Mouse (Mus musculus) liver, embryonic 14.5 days (tissue): ENCODE results near the gene Vars. TPM values are rescaled to one million over a fixed set of nuclear protein-coding genes. Genes with fewer than 3 reads are reported as not detected.

Experiments used
- ATAC-seq: fragments of 200-750 bp; cut with Nextera tagmentation; 2 replicates; pipeline ENCODE4 v1.8.0; 2017; ENCODE audit warnings: moderate number of reproducible peaks, mild to moderate bottlenecking, moderate library complexity; ENCODE audit not compliant: insufficient read depth
- DNase-seq, 3 experiments: peaks; one replicate each; pipeline ENCODE4 v3.0.0-alpha.2; 2012 to 2013; ENCODE audit warnings: low read depth in 3 of 3, low spot score in 3 of 3
- H3K27ac ChIP-seq: fragments of 300-500 bp; sonication (generic); 2 replicates; pipeline ENCODE4 v1.5.1; 2014; ENCODE audit warnings: moderate library complexity, mild to moderate bottlenecking, control low read depth, inconsistent platforms
- H3K27me3 ChIP-seq: fragments of 300-500 bp; sonication (generic); 2 replicates; pipeline ENCODE4 v1.6.1; 2014; ENCODE audit warnings: mild to moderate bottlenecking, low read length, moderate library complexity; ENCODE audit not compliant: control insufficient read depth, insufficient read depth
- H3K36me3 ChIP-seq: fragments of 300-500 bp; sonication (generic); replicated peaks from 2 replicates; pipeline ENCODE4 v1.6.1; 2014; ENCODE audit warnings: low read depth; ENCODE audit not compliant: control insufficient read depth, insufficient read depth
- H3K4me1 ChIP-seq, 2 experiments: fragments of 200-500 bp in 1 of 2; fragments of 300-500 bp in 1 of 2; sonication (generic) in 1 of 2; replicated peaks; 2 replicates each; pipeline ENCODE4 v1.6.1; 2012 to 2014; ENCODE audit warnings: antibody characterized with exemption in 1 of 2, inconsistent platforms in 1 of 2, low read length in 1 of 2; ENCODE audit not compliant: control insufficient read depth in 2 of 2, insufficient read depth in 2 of 2
- H3K4me2 ChIP-seq: fragments of 300-500 bp; sonication (generic); 2 replicates; pipeline ENCODE4 v1.6.1; 2014; ENCODE audit warnings: low read depth, mild to moderate bottlenecking, control low read depth, moderate library complexity
- H3K4me3 ChIP-seq, 2 experiments: fragments of 200-500 bp in 1 of 2; fragments of 300-500 bp in 1 of 2; sonication (generic) in 1 of 2; 2 replicates each; pipeline ENCODE4 v1.5.1; 2012 to 2014; ENCODE audit warnings: low read depth in 2 of 2, low read length in 2 of 2, mild to moderate bottlenecking in 2 of 2, control low read depth in 1 of 2, inconsistent platforms in 1 of 2, moderate library complexity in 1 of 2; ENCODE audit not compliant: insufficient read depth in 1 of 2
- H3K9ac ChIP-seq: fragments of 300-500 bp; sonication (generic); replicated peaks from 2 replicates; pipeline ENCODE4 v1.6.1; 2014; ENCODE audit warnings: mild to moderate bottlenecking, control low read depth, moderate library complexity
- H3K9me3 ChIP-seq: fragments of 300-500 bp; sonication (generic); 2 replicates; pipeline ENCODE4 v1.6.1; 2016; ENCODE audit warnings: low read length, mixed read lengths; ENCODE audit not compliant: control insufficient read depth
- CTCF ChIP-seq: IDR thresholded peaks from 2 replicates; pipeline ENCODE4 v1.5.1; 2016; ENCODE audit warnings: antibody characterized with exemption, low read depth, control low read depth
- EP300 ChIP-seq: IDR thresholded peaks from 2 replicates; pipeline ENCODE4 v1.6.1; 2016; ENCODE audit warnings: antibody characterized with exemption, low read depth
- WGBS: fragments of 180-500 bp; shearing (Covaris S2); extraction: QIAGEN DNeasy Blood & Tissue Kit; methylation state at CpG from one replicate; pipeline ENCODE4 v1.1.7; 2014; ENCODE audit not compliant: insufficient replicate concordance; 5-methylcytosine and 5-hydroxymethylcytosine counted together
- polyA plus RNA-seq, 2 experiments: library from polyadenylated mRNA; depleted of rRNA in 1 of 2; stranded (reverse) in 1 of 2; unstranded in 1 of 2; fragments of >200 nt; fragmentation: Nextera tagmentation in 1 of 2; extraction: Ambion mirVana in 1 of 2; gene quantifications; 2 replicates each; pipeline versions ENCODE4 v1.2.1 to v1.2.3; 2012 to 2014

The Vars gene
- polyA plus RNA-seq, 2 experiments, result 61.7 to 67.6 TPM

DNA sequence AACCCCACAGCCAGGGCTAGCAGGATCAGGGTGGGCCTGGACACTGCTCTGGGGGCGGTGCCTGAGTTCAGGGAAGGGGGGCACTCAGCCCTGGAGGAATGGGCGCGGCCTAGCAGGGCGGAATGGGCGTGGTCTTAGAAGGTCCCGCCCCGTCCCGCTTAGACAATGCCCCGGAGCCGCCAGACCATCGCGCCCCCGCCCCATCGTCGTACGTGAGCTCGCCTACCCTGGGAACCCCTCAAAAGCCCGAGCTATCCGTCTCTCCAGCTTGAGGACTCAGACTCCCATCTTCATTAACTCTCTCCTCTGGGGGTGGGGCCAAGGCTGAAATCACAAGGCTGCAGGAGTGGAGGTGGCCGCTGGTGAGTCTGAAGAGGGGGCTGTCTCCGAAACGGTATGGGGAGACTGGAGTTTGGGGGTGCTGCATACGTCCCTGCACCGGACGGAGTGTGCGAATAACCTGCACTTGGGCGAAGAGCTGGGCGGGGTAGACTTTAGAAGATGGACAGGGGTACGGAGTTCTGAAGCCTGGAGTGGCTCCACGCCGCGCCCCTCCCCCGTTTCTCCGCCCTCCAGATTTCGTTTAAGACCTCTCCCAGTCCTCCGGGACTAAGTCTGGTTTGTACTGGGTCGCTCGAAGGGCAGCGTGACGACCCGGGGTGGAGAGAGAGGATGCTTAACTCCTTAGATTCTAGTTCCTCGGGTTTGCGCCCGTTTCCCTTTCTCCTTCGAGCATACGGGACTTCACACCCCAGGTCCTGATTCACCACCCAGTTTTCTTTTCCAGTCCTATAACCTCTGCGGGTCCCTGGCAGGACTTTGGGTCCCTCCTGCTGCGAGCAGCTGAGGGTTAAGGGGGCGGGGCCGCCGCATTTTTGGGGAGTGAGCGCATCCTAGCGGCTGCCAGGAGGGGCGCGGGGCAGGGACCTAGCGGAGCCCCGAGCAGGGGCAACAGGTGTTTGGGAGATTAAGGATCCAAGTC, 58.4 kb downstream of the Vars start, which contains the start of gene Ddah2:
TSS of gene Ddah2 (plus strand) at position 125 of the 982 bp plus-strand sequence.
- ATAC-seq, result peak; percentile 70
- H3K36me3 ChIP-seq, result peaks cover 18% of the 10 kb centered on the region
- peak within 1 kb of the TSS; percentile 86 for H3K4me2 ChIP-seq
- no peak within 1 kb of the TSS for H3K27ac ChIP-seq
- H3K9me3 ChIP-seq, result no peaks in the 10 kb centered on the region
- WGBS, result under 1% methylated on average over 57 of the region's 57 CpGs
- peaks cover 4 to 8% of the 10 kb centered on the region in 2 experiments; a peak in 3 of 4 replicates for H3K4me1 ChIP-seq
- H3K9ac ChIP-seq, result peak within 1 kb of the TSS; percentile 35
- H3K4me3 ChIP-seq, result peak within 1 kb of the TSS; percentile 49 to 60
- no peak for DNase-seq
- peaks cover 4% of the 10 kb centered on the region for H3K27me3 ChIP-seq
- TF ChIP-seq EP300 (0 out of 2 replicates have a peak, but pooled peaks have one; percentile 6), CTCF (peak; percentile 93)

DNA sequence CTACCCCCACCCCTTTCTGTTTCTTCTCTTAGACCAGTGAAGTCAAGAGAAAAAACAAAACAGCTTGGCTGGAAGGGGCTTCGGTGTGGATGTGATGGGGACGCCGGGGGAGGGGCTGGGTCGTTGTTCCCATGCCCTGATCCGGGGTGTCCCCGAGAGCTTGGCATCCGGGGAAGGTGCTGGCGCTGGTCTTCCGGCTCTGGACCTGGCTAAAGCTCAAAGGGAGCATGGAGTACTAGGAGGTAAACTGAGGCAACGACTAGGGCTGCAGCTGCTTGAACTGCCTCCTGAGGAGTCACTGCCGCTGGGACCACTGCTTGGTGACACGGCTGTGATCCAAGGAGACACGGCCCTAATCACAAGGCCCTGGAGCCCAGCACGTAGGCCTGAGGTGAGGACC, 59.3 kb downstream of the Vars start:
- TF ChIP-seq CTCF (no peak), EP300 (no peak)
- peaks cover 10 to 12% of the 10 kb centered on the region in 2 experiments for H3K4me1 ChIP-seq
- 43% methylated on average over 14 of the region's 14 CpGs for WGBS

DNA sequence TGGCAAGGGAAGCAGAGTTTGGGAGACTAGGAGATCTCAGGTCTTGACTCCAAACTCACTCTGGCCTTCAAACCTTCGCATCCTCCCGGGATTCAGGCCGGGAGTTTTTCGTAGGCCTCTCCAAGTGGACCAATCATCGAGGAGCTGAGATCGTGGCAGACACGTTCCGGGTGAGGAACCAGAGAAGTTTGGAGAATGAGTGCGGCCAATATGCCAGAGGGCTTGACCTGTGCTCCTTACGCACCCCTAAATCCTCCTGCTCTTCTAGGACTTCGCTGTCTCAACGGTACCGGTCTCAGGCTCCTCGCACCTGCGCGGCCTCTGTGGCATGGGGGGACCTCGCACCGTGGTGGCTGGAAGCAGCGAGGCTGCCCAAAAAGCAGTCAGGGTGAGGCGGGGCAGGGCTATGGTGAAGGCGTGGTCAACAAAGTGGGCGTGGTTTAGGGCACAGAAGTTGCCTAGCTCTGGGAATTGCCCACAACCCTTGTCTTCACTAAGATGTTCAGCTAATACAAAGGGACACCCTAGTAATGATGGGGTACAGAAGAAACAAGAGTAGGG, 60.0 kb downstream of the Vars start:
- Histone ChIP-seq H3K36me3 (peaks cover 6% of the 10 kb centered on the region), H3K27me3 (peaks cover 20% of the 10 kb centered on the region), H3K4me3 (no peak overlapping the region), H3K9me3 (no peaks in the 10 kb centered on the region), H3K27ac (no peak overlapping the region), H3K4me1 (peaks cover 11 to 15% of the 10 kb centered on the region in 2 experiments), H3K9ac (no peak overlapping the region), H3K4me2 (no peak overlapping the region)
- TF ChIP-seq CTCF (no peak), EP300 (no peak)
- 61% methylated on average over 22 of the region's 22 CpGs for WGBS
- ATAC-seq, result no peak
- no peak for DNase-seq

More for the DNA sequence above, 59.3 kb downstream of the Vars start:
- Histone ChIP-seq H3K4me2 (peak overlapping the region; percentile 86), H3K36me3 (peaks cover 12% of the 10 kb centered on the region), H3K9ac (no peak overlapping the region), H3K27me3 (peaks cover 13% of the 10 kb centered on the region), H3K27ac (no peak overlapping the region), H3K9me3 (no peaks in the 10 kb centered on the region), H3K4me3 (peak overlapping the region; percentile 49 to 60; a peak in 3 of 4 replicates)
- ATAC-seq, result no peak
- no peak for DNase-seq

DNA sequence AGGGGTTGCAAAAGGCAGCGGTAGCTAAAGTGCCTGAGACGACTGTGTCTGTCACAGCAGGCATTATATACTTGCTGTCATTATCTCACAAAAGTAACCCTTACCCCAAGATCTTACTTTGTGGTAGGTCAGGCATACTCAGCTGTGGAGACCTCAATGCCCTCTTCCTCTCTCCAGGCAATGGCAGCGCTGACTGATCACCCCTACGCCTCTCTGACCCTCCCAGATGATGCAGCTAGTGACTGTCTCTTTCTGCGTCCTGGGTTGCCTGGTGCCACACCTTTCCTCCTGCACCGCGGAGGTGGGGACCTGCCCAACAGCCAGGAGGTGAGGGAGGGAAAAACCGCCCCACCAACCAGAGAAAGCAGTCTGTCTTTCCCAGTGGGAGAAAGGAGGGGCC, 60.5 kb downstream of the Vars start:
- H3K4me2 ChIP-seq, result no peak overlapping the region

DNA sequence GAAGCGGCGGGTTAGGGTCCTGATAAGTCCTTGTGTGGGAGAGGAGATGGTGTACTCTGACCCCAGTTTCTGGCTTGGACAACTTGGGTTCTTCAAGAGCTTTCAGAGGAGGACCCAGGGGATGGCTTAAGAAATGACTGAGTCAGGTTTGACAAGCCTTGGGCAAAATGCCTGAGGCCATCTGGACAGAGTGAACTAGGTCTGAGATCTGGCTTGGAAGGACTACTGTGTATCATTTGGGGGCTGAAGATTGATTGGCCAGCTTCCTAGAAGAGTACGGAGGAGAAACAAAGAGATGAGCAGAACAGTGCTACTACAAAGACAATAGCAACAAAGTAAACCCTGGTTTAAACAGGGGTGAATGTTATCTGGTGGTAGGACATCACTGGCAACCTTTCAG, 62.7 kb downstream of the Vars start:
- H3K27ac ChIP-seq, result no peak overlapping the region

More for the DNA sequence above, 60.5 kb downstream of the Vars start:
- WGBS, result 72% methylated on average over 8 of the region's 8 CpGs
- Histone ChIP-seq H3K9me3 (no peaks in the 10 kb centered on the region), H3K4me3 (no peak overlapping the region), H3K4me1 (peaks cover 10 to 15% of the 10 kb centered on the region in 2 experiments), H3K27me3 (peaks cover 25% of the 10 kb centered on the region), H3K9ac (no peak overlapping the region), H3K36me3 (peaks cover 2% of the 10 kb centered on the region), H3K27ac (no peak overlapping the region)
- TF ChIP-seq CTCF (no peak), EP300 (no peak)
- ATAC-seq (no peak), DNase-seq (no peak)

More for the DNA sequence above, 62.7 kb downstream of the Vars start:
- ATAC-seq, result no peak
- 79% methylated on average over 3 of the region's 3 CpGs for WGBS
- Histone ChIP-seq H3K9ac (no peak overlapping the region), H3K36me3 (no peaks in the 10 kb centered on the region), H3K4me1 (peaks cover 13 to 15% of the 10 kb centered on the region in 2 experiments), H3K27me3 (peaks cover 41% of the 10 kb centered on the region), H3K4me3 (no peak overlapping the region), H3K9me3 (no peaks in the 10 kb centered on the region), H3K4me2 (no peak overlapping the region)
- TF ChIP-seq EP300 (no peak), CTCF (no peak)
- DNase-seq, result no peak
